Mouse (Mus musculus) MEL (cell line): ENCODE measurements around the gene Fam166b. TPM values are rescaled to one million over a fixed set of nuclear protein-coding genes. Genes with fewer than 3 reads are reported as not detected.

Experiments
- DNase-seq: peaks from one replicate; pipeline ENCODE4 v3.0.0; 2011; ENCODE audit warnings: low read depth, low spot score
- H3K27ac ChIP-seq: 2 replicates; pipeline ENCODE4 v1.5.1; 2012; ENCODE audit warnings: low read depth, mild to moderate bottlenecking, control low read depth, low read length, moderate library complexity; ENCODE audit not compliant: control insufficient read depth
- H3K27me3 ChIP-seq, 2 experiments: fragments of 150-350 bp in 1 of 2; sonication (generic) in 1 of 2; 2 replicates each; pipeline ENCODE4 v1.6.1; 2012; ENCODE audit warnings: low read length in 2 of 2, mild to moderate bottlenecking in 2 of 2, improper control_type of control experiment in 1 of 2, moderate library complexity in 1 of 2; ENCODE audit not compliant: insufficient read depth in 2 of 2, control insufficient read depth in 1 of 2
- H3K36me3 ChIP-seq, 2 experiments: 2 replicates each; pipeline ENCODE4 v1.6.1; 2012 to 2014; ENCODE audit warnings: low read length in 2 of 2, improper control_type of control experiment in 1 of 2, inconsistent platforms in 1 of 2, mild to moderate bottlenecking in 1 of 2; ENCODE audit not compliant: insufficient read depth in 2 of 2, control insufficient read depth in 1 of 2
- H3K4me1 ChIP-seq, 2 experiments: fragments of 150-350 bp in 1 of 2; sonication (generic) in 1 of 2; 2 replicates each; pipeline ENCODE4 v1.6.1; 2012; ENCODE audit warnings: low read length in 2 of 2, improper control_type of control experiment in 1 of 2, mild to moderate bottlenecking in 1 of 2; ENCODE audit not compliant: insufficient read depth in 2 of 2, control insufficient read depth in 1 of 2
- H3K4me3 ChIP-seq, 2 experiments: fragments of 150-350 bp in 1 of 2; sonication (generic) in 1 of 2; 2 replicates each; pipeline ENCODE4 v1.5.1; 2012; ENCODE audit warnings: low read depth in 2 of 2, low read length in 2 of 2, mild to moderate bottlenecking in 2 of 2, moderate library complexity in 2 of 2, control low read depth in 1 of 2, improper control_type of control experiment in 1 of 2; ENCODE audit not compliant: control insufficient read depth in 1 of 2, insufficient read depth in 1 of 2
- H3K79me2 ChIP-seq: 2 replicates; pipeline ENCODE4 v1.6.1; 2012; ENCODE audit warnings: mild to moderate bottlenecking, low read length, moderate library complexity; ENCODE audit not compliant: control insufficient read depth, poor library complexity, insufficient read depth
- H3K9ac ChIP-seq: 2 replicates; pipeline ENCODE4 v1.6.1; 2012; ENCODE audit warnings: low read depth, mild to moderate bottlenecking, control low read depth, low read length, moderate library complexity; ENCODE audit not compliant: control insufficient read depth, poor library complexity, severe bottlenecking
- H3K9me3 ChIP-seq: fragments of 150-350 bp; sonication (generic); replicated peaks from 2 replicates; pipeline ENCODE4 v1.6.1; 2012; ENCODE audit warnings: mild to moderate bottlenecking, low read length, improper control_type of control experiment, moderate library complexity; ENCODE audit not compliant: insufficient read depth
- CHD1 ChIP-seq: IDR thresholded peaks from 2 replicates; pipeline ENCODE4 v1.6.1; 2012; ENCODE audit warnings: low read depth, mild to moderate bottlenecking, inconsistent platforms, low read length, improper control_type of control experiment
- CTCF ChIP-seq, 3 experiments: IDR thresholded peaks in 2 of 3; conservative IDR thresholded peaks in 1 of 3; 2 replicates each; pipeline ENCODE4 v1.5.1; 2011 to 2012; ENCODE audit warnings: low read length in 3 of 3, low read depth in 2 of 3, mild to moderate bottlenecking in 2 of 3, improper control_type of control experiment in 1 of 3, inconsistent platforms in 1 of 3, mixed read lengths in 1 of 3, moderate library complexity in 1 of 3; ENCODE audit not compliant: control insufficient read depth in 1 of 3, insufficient read depth in 1 of 3, poor library complexity in 1 of 3, severe bottlenecking in 1 of 3
- E2F4 ChIP-seq: IDR thresholded peaks from 2 replicates; pipeline ENCODE4 v1.6.1; 2011; ENCODE audit warnings: low read depth, low read length, improper control_type of control experiment, borderline replicate concordance
- EP300 ChIP-seq, 2 experiments: IDR thresholded peaks; 2 replicates each; pipeline ENCODE4 v1.6.1; 2011; ENCODE audit warnings: improper control_type of control experiment in 2 of 2, low read length in 2 of 2, low read depth in 1 of 2, mild to moderate bottlenecking in 1 of 2
- ETS1 ChIP-seq: IDR thresholded peaks from 2 replicates; pipeline ENCODE4 v1.6.1; 2012; ENCODE audit warnings: low read depth, mild to moderate bottlenecking, inconsistent platforms, low read length, improper control_type of control experiment, moderate library complexity
- GABPA ChIP-seq: IDR thresholded peaks from 2 replicates; pipeline ENCODE4 v1.6.1; 2012; ENCODE audit warnings: low read depth, mild to moderate bottlenecking, inconsistent platforms, low read length, improper control_type of control experiment, moderate library complexity
- GATA1 ChIP-seq: IDR thresholded peaks from 2 replicates; pipeline ENCODE4 v1.6.1; 2011; ENCODE audit warnings: low read depth, low read length, improper control_type of control experiment
- JUND ChIP-seq: IDR thresholded peaks from 2 replicates; pipeline ENCODE4 v1.6.1; 2011; ENCODE audit warnings: low read depth, mild to moderate bottlenecking, improper control_type of control experiment, low read length
- KAT2A ChIP-seq: conservative IDR thresholded peaks from 2 replicates; pipeline ENCODE4 v1.6.1; 2012; ENCODE audit warnings: low read depth, low read length, improper control_type of control experiment, inconsistent platforms
- MAFK ChIP-seq: IDR thresholded peaks from 2 replicates; pipeline ENCODE4 v1.6.1; 2011; ENCODE audit warnings: low read depth, mild to moderate bottlenecking, low read length, improper control_type of control experiment, borderline replicate concordance
- MAX ChIP-seq: IDR thresholded peaks from 2 replicates; pipeline ENCODE4 v1.6.1; 2011; ENCODE audit warnings: low read length, improper control_type of control experiment
- MAZ ChIP-seq: IDR thresholded peaks from 2 replicates; pipeline ENCODE4 v1.6.1; 2012; ENCODE audit warnings: low read depth, mild to moderate bottlenecking, inconsistent platforms, low read length, improper control_type of control experiment
- MEF2A ChIP-seq: IDR thresholded peaks from 2 replicates; pipeline ENCODE4 v1.6.1; 2014; ENCODE audit warnings: low read depth, mild to moderate bottlenecking, inconsistent platforms, low read length, improper control_type of control experiment; ENCODE audit not compliant: poor library complexity, insufficient replicate concordance, severe bottlenecking; ENCODE audit errors: extremely low read depth
- MXI1 ChIP-seq: IDR thresholded peaks from 2 replicates; pipeline ENCODE4 v1.6.1; 2011; ENCODE audit warnings: mild to moderate bottlenecking, low read depth, low read length, improper control_type of control experiment
- MYB ChIP-seq: IDR thresholded peaks from 2 replicates; pipeline ENCODE4 v1.6.1; 2011; ENCODE audit warnings: mild to moderate bottlenecking, low read depth, low read length, improper control_type of control experiment
- MYC ChIP-seq: IDR thresholded peaks from 2 replicates; pipeline ENCODE4 v1.6.1; 2011; ENCODE audit warnings: low read depth, mild to moderate bottlenecking, low read length, improper control_type of control experiment, moderate library complexity
- NRF1 ChIP-seq: IDR thresholded peaks from 2 replicates; pipeline ENCODE4 v1.6.1; 2014; ENCODE audit warnings: low read depth, mild to moderate bottlenecking, inconsistent platforms, low read length, improper control_type of control experiment, moderate library complexity; ENCODE audit not compliant: poor library complexity, insufficient read depth, severe bottlenecking
- POLR2A ChIP-seq, 2 experiments: IDR thresholded peaks; 2 replicates each; pipeline ENCODE4 v1.6.1; 2011 to 2012; ENCODE audit warnings: low read length in 2 of 2, mild to moderate bottlenecking in 2 of 2, control low read depth in 1 of 2, improper control_type of control experiment in 1 of 2, low read depth in 1 of 2, moderate library complexity in 1 of 2; ENCODE audit not compliant: control insufficient read depth in 1 of 2, insufficient read depth in 1 of 2, poor library complexity in 1 of 2
- POLR2AphosphoS2 ChIP-seq: IDR thresholded peaks from 2 replicates; pipeline ENCODE4 v1.6.1; 2011; ENCODE audit warnings: low read length, improper control_type of control experiment
- POLR2AphosphoS5 ChIP-seq: IDR thresholded peaks from 2 replicates; pipeline ENCODE4 v1.6.1; 2012; ENCODE audit warnings: low read depth, borderline replicate concordance, mild to moderate bottlenecking, inconsistent platforms, low read length, moderate library complexity, mixed read lengths
- RAD21 ChIP-seq: IDR thresholded peaks from 2 replicates; pipeline ENCODE4 v1.6.1; 2011; ENCODE audit warnings: mild to moderate bottlenecking, low read depth, low read length, improper control_type of control experiment
- SIN3A ChIP-seq: IDR thresholded peaks from 2 replicates; pipeline ENCODE4 v1.6.1; 2012; ENCODE audit warnings: low read length, improper control_type of control experiment, inconsistent platforms
- TBP ChIP-seq: IDR thresholded peaks from 2 replicates; pipeline ENCODE4 v1.8.0; 2011; ENCODE audit warnings: low read depth, low read length, improper control_type of control experiment
- UBTF ChIP-seq: IDR thresholded peaks from 2 replicates; pipeline ENCODE4 v1.6.1; 2012; ENCODE audit warnings: low read depth, mild to moderate bottlenecking, inconsistent platforms, low read length, improper control_type of control experiment, moderate library complexity, borderline replicate concordance; ENCODE audit not compliant: insufficient read depth
- USF1 ChIP-seq: IDR thresholded peaks from 2 replicates; pipeline ENCODE4 v1.6.1; 2014; ENCODE audit warnings: low read depth, mild to moderate bottlenecking, inconsistent platforms, low read length, improper control_type of control experiment, moderate library complexity
- USF2 ChIP-seq, 2 experiments: IDR thresholded peaks; 2 replicates each; pipeline ENCODE4 v1.6.1; 2011 to 2012; ENCODE audit warnings: improper control_type of control experiment in 2 of 2, low read length in 2 of 2, borderline replicate concordance in 1 of 2, inconsistent platforms in 1 of 2, low read depth in 1 of 2, mild to moderate bottlenecking in 1 of 2; ENCODE audit not compliant: insufficient read depth in 1 of 2
- ZC3H11A ChIP-seq: IDR thresholded peaks from 2 replicates; pipeline ENCODE4 v1.6.1; 2012; ENCODE audit warnings: low read depth, mild to moderate bottlenecking, inconsistent platforms, low read length, improper control_type of control experiment
- ZKSCAN1 ChIP-seq: IDR thresholded peaks from 2 replicates; pipeline ENCODE4 v1.6.1; 2012; ENCODE audit warnings: low read depth, mild to moderate bottlenecking, inconsistent platforms, low read length, improper control_type of control experiment, moderate library complexity
- polyA plus RNA-seq, 2 experiments: library from polyadenylated mRNA; stranded (reverse) in 1 of 2; unstranded in 1 of 2; fragments of >175 nt in 1 of 2; fragments of >200 nt in 1 of 2; gene quantifications; 2 replicates each; pipeline versions ENCODE4 v1.2.1 to v1.2.4; 2012; ENCODE audit warnings: low replicate concordance in 2 of 2, low read depth in 1 of 2; ENCODE audit not compliant: insufficient read length in 2 of 2, insufficient read depth in 1 of 2, missing spikeins in 1 of 2
- total RNA-seq: library from RNA; depleted of rRNA; stranded (reverse); fragments of 300-350 nt; gene quantifications from 2 replicates; pipeline ENCODE4 v1.2.3, GENCODE M21; 2012

The Fam166b gene
- total and polyA plus RNA-seq, 3 experiments, result not detected

DNA sequence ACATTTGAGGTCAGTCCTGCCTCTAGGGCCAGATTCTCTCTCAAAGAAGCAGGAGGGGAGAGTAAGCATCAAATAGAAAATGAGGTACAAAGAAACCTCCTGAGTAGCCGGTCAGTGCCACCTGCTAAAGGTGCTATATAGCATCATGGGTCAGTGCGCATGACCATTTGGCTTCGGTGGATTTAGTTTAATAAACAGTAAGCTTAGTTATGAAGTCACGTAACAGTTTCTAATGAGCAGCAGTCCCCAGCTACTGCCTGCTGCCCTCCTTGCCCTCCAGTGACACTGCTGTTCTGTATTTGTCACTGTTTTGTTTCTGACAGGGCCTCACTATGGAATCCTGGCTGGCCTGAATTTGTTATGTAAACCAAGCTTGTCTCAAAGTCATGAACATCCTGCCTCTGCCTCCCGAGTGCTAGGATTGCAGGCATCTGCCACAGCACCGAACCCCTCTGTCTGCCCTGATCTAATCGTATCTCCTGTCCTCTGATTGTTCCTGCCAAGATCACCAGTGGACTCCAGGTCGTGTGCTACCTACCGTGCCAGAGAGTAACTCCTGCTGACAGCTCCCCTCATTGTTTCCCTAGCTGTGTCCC, 39.0 kb downstream of the Fam166b start:
- no peaks in the 10 kb centered on the region for H3K79me2 ChIP-seq
- DNase-seq, result no peak
- H3K27ac ChIP-seq, result no peak overlapping the region
- H3K27me3 ChIP-seq, result no peaks in the 10 kb centered on the region
- peaks cover 0 to 4% of the 10 kb centered on the region in 2 experiments; a peak in 2 of 4 replicates for H3K36me3 ChIP-seq
- no peak overlapping the region for H3K4me3 ChIP-seq
- no peak overlapping the region for H3K9ac ChIP-seq
- H3K9me3 ChIP-seq, result no peaks in the 10 kb centered on the region
- H3K4me1 ChIP-seq, result peaks cover under 1 to 10% of the 10 kb centered on the region in 2 experiments; a peak in 1 of 4 replicates
- TF ChIP-seq UBTF, result no peak
- no peak for TF ChIP-seq MYC
- no peak for TF ChIP-seq MAX
- TF ChIP-seq GATA1, result no peak
- TF ChIP-seq CHD1, result no peak
- no peak for TF ChIP-seq JUND
- TF ChIP-seq USF1, result no peak
- no peak for TF ChIP-seq NRF1
- no peak for TF ChIP-seq MAFK
- TF ChIP-seq MAZ, result no peak
- TF ChIP-seq MYB, result no peak
- no peak for TF ChIP-seq POLR2AphosphoS2
- TF ChIP-seq SIN3A, result no peak
- TF ChIP-seq CTCF (IDR thresholded peaks at IDR 0.05 in 2 of 3, conservative IDR thresholded peaks at IDR 0.05 in 1 of 3; ENCODE audit: control insufficient read depth in 1 of 3, insufficient read depth in 1 of 3, low read depth in 2 of 3, low read length in 3 of 3, poor library complexity in 1 of 3, severe bottlenecking in 1 of 3), result no peak
- TF ChIP-seq ZC3H11A, result no peak
- TF ChIP-seq MXI1, result no peak
- TF ChIP-seq GABPA, result no peak

DNA sequence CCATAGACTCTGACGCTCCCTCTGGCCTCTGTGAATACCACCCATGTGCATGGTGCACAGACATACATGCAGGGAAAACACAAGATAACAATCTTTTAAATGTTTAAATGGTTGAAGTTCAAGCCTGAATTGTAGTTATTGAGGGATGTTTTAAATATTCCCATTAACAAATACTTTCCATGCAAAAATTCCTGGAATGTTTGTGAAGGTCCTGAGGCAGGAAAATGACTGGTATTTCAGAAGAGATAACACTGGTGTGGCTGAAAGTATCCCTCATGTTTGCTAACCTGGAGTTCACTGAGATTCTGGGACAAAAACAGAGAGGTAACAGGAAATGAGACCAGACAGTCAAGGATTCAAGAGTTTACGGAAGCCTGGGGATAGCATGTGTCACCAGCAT, 39.5 kb downstream of the Fam166b start:
- Histone ChIP-seq H3K36me3 (peaks cover 0 to 7% of the 10 kb centered on the region in 2 experiments; a peak in 2 of 4 replicates), H3K27ac (no peak overlapping the region), H3K4me1 (peaks cover 3 to 10% of the 10 kb centered on the region in 2 experiments; a peak in 3 of 4 replicates), H3K9me3 (no peaks in the 10 kb centered on the region), H3K4me3 (no peak overlapping the region), H3K27me3 (no peaks in the 10 kb centered on the region), H3K79me2 (no peaks in the 10 kb centered on the region), H3K9ac (no peak overlapping the region)
- no peak for DNase-seq
- TF ChIP-seq KAT2A (no peak), CHD1 (no peak), USF1 (no peak), MYC (no peak), ETS1 (no peak), NRF1 (no peak), RAD21 (no peak), UBTF (no peak), EP300 (IDR thresholded peaks at IDR 0.05; ENCODE audit: low read depth in 1 of 2, low read length in 2 of 2) (no peak), USF2 (IDR thresholded peaks at IDR 0.05; ENCODE audit: borderline replicate concordance in 1 of 2, insufficient read depth in 1 of 2, low read depth in 1 of 2, low read length in 2 of 2) (no peak), TBP (no peak), CTCF (IDR thresholded peaks at IDR 0.05 in 2 of 3, conservative IDR thresholded peaks at IDR 0.05 in 1 of 3; ENCODE audit: control insufficient read depth in 1 of 3, insufficient read depth in 1 of 3, low read depth in 2 of 3, low read length in 3 of 3, poor library complexity in 1 of 3, severe bottlenecking in 1 of 3) (no peak), POLR2AphosphoS5 (no peak), E2F4 (no peak), GATA1 (no peak), GABPA (no peak), MEF2A (no peak), POLR2A (IDR thresholded peaks at IDR 0.05; ENCODE audit: control insufficient read depth in 1 of 2, insufficient read depth in 1 of 2, low read depth in 1 of 2, low read length in 2 of 2, poor library complexity in 1 of 2) (no peak), ZKSCAN1 (no peak)
